Mouse (Mus musculus): ENCODE results near the gene Pmepa1.

- TF ChIP-seq CTCF (IDR thresholded peaks at IDR 0.05; ENCODE audit: insufficient read depth, low read depth, low read length) (no peak), POLR2A (IDR thresholded peaks at IDR 0.05; ENCODE audit: insufficient read depth, low read depth, low read length) (no peak)
These were observed 58.5 kb downstream of the Pmepa1 start for GRCm38 (mm10) chr2:173217763-173218258.

Data from olfactory bulb, adult 2 months (tissue).